Mouse (Mus musculus) heart, embryonic 11.5 days (tissue): ENCODE measurements around the gene Vwa5a. TPM values are rescaled to one million over a fixed set of nuclear protein-coding genes. Genes with fewer than 3 reads are reported as not detected.
A peak's percentile ranks its signal among the peaks of the same experiment; 100 is the strongest.

Experiments used
- ATAC-seq: fragments of 200-750 bp; cut with Nextera tagmentation; replicated peaks from 2 replicates; pipeline ENCODE4 v1.8.0; 2017; ENCODE audit warnings: moderate library complexity; ENCODE audit not compliant: insufficient number of reproducible peaks, low FRiP score, low TSS enrichment
- H3K27ac ChIP-seq: fragments of 300-500 bp; sonication (generic); 2 replicates; pipeline ENCODE4 v1.5.1; 2014; ENCODE audit warnings: mild to moderate bottlenecking, low read depth, low read length
- H3K27me3 ChIP-seq: fragments of 300-500 bp; sonication (generic); 2 replicates; pipeline ENCODE4 v1.6.1; 2014; ENCODE audit warnings: mild to moderate bottlenecking, low read length, mixed read lengths; ENCODE audit not compliant: control insufficient read depth, insufficient read depth
- H3K36me3 ChIP-seq: fragments of 300-500 bp; sonication (generic); 2 replicates; pipeline ENCODE4 v1.6.1; 2014; ENCODE audit warnings: mild to moderate bottlenecking, low read length, moderate library complexity, mixed read lengths; ENCODE audit not compliant: control insufficient read depth, insufficient read depth
- H3K4me1 ChIP-seq: fragments of 300-500 bp; sonication (generic); 2 replicates; pipeline ENCODE4 v1.6.1; 2014; ENCODE audit warnings: low read length; ENCODE audit not compliant: control insufficient read depth, insufficient read depth
- H3K4me2 ChIP-seq: fragments of 300-500 bp; sonication (generic); 2 replicates; pipeline ENCODE4 v1.6.1; 2014; ENCODE audit warnings: mild to moderate bottlenecking, moderate library complexity
- H3K4me3 ChIP-seq: fragments of 300-500 bp; sonication (generic); 2 replicates; pipeline ENCODE4 v1.5.1; 2014; ENCODE audit warnings: low read depth, low read length
- H3K9ac ChIP-seq: fragments of 300-500 bp; sonication (generic); 2 replicates; pipeline ENCODE4 v1.6.1; 2014; ENCODE audit warnings: mild to moderate bottlenecking, low read depth, low read length, moderate library complexity
- H3K9me3 ChIP-seq: fragments of 300-500 bp; sonication (generic); replicated peaks from 2 replicates; pipeline ENCODE4 v1.6.1; 2016; ENCODE audit warnings: low read length; ENCODE audit not compliant: control insufficient read depth
- WGBS: fragments of 180-500 bp; shearing (Covaris S2); extraction: QIAGEN DNeasy Blood & Tissue Kit; methylation state at CpG from one replicate; pipeline ENCODE4 v1.1.7; 2014; ENCODE audit not compliant: insufficient replicate concordance; 5-methylcytosine and 5-hydroxymethylcytosine counted together
- polyA plus RNA-seq: library from polyadenylated mRNA; unstranded; fragments of >200 nt; fragmentation: Nextera tagmentation; extraction: Ambion mirVana; gene quantifications from 2 replicates; pipeline ENCODE4 v1.2.1, GENCODE M21; 2014

The Vwa5a gene
- polyA plus RNA-seq, result 19.0 and 22.5 TPM in 2 replicates

GRCm38 (mm10) chr9:38718102-38718501 lies at the start of gene Vwa5a:
Gene Vwa5a (plus strand): TSS chr9:38718268.
- no peaks in the 10 kb centered on the region for H3K27me3 ChIP-seq
- no peaks in the 10 kb centered on the region for H3K9me3 ChIP-seq
- H3K4me3 ChIP-seq, result peak within 1 kb of the TSS; percentile 68
- H3K27ac ChIP-seq, result no peak within 1 kb of the TSS
- peak within 1 kb of the TSS; percentile 71 for H3K9ac ChIP-seq
- WGBS, result 10% methylated on average over 4 of the region's 4 CpGs
- ATAC-seq, result no peak
- H3K36me3 ChIP-seq, result no peaks in the 10 kb centered on the region
- 0 out of 2 replicates have a peak, but pooled peaks cover 2% of the 10 kb centered on the region for H3K4me1 ChIP-seq
- peak within 1 kb of the TSS; percentile 74 for H3K4me2 ChIP-seq

GRCm38 (mm10) chr9:38672887-38673286 lies 45.2 kb upstream of the Vwa5a start:
- no peak for ATAC-seq

GRCm38 (mm10) chr9:38674501-38674900 lies 43.6 kb upstream of the Vwa5a start, which contains the start of gene Olfr918:
Gene Olfr918 (minus strand): TSS chr9:38674601.
- ATAC-seq, result no peak
- Histone ChIP-seq H3K27ac (no peak within 1 kb of the TSS), H3K9me3 (no peaks in the 10 kb centered on the region), H3K27me3 (no peaks in the 10 kb centered on the region), H3K4me1 (no peaks in the 10 kb centered on the region), H3K9ac (no peak within 1 kb of the TSS), H3K36me3 (no peaks in the 10 kb centered on the region), H3K4me2 (no peak within 1 kb of the TSS), H3K4me3 (no peak within 1 kb of the TSS)
- 78% methylated on average over 2 of the region's 2 CpGs for WGBS

More at GRCm38 (mm10) chr9:38672887-38673286, 45.2 kb upstream of the Vwa5a start:
- Histone ChIP-seq H3K4me2 (no peak overlapping the region), H3K4me3 (no peak overlapping the region), H3K9ac (no peak overlapping the region), H3K27me3 (no peaks in the 10 kb centered on the region), H3K4me1 (no peaks in the 10 kb centered on the region), H3K9me3 (no peaks in the 10 kb centered on the region), H3K27ac (no peak overlapping the region), H3K36me3 (no peaks in the 10 kb centered on the region)
- 80% methylated on average over 2 of the region's 2 CpGs for WGBS

- Histone ChIP-seq H3K9me3 (no peaks in the 10 kb centered on the region), H3K36me3 (no peaks in the 10 kb centered on the region), H3K4me2 (peak overlapping the region; percentile 74), H3K9ac (peak overlapping the region; percentile 71), H3K27ac (no peak overlapping the region), H3K27me3 (no peaks in the 10 kb centered on the region), H3K4me1 (0 out of 2 replicates have a peak, but pooled peaks cover 2% of the 10 kb centered on the region), H3K4me3 (peak overlapping the region; percentile 68)
- WGBS, result 3% methylated on average over 3 of the region's 3 CpGs
- peak; percentile 57; the same call in 1 of the 2 replicates for ATAC-seq
Measured at GRCm38 (mm10) chr9:38718927-38719441, 916 bp downstream of the Vwa5a start.

- H3K9me3 ChIP-seq, result no peaks in the 10 kb centered on the region
- no peaks in the 10 kb centered on the region for H3K27me3 ChIP-seq
- H3K4me3 ChIP-seq, result no peak overlapping the region
- no peak overlapping the region for H3K9ac ChIP-seq
- 0 out of 2 replicates have a peak, but pooled peaks cover 2% of the 10 kb centered on the region for H3K4me1 ChIP-seq
- no peak overlapping the region for H3K27ac ChIP-seq
- WGBS, result 91% methylated on average over 1 of the region's 1 CpGs
- no peak for ATAC-seq
- H3K36me3 ChIP-seq, result peaks cover 5% of the 10 kb centered on the region; the same call in 1 of the 2 replicates
- no peak overlapping the region for H3K4me2 ChIP-seq
Measured at GRCm38 (mm10) chr9:38724044-38724443, 6.0 kb downstream of the Vwa5a start.

- Histone ChIP-seq H3K4me1 (no peaks in the 10 kb centered on the region), H3K4me3 (no peak overlapping the region), H3K27ac (no peak overlapping the region), H3K4me2 (no peak overlapping the region), H3K36me3 (peaks cover 5% of the 10 kb centered on the region; the same call in 1 of the 2 replicates), H3K9me3 (no peaks in the 10 kb centered on the region), H3K27me3 (no peaks in the 10 kb centered on the region), H3K9ac (no peak overlapping the region)
- 78% methylated on average over 3 of the region's 3 CpGs for WGBS
- ATAC-seq, result no peak
Measured at GRCm38 (mm10) chr9:38728218-38728617, 10.2 kb downstream of the Vwa5a start.

GRCm38 (mm10) chr9:38741408-38741807 lies 23.3 kb downstream of the Vwa5a start:
- Histone ChIP-seq H3K27ac (no peak overlapping the region), H3K4me3 (no peak overlapping the region), H3K9me3 (no peaks in the 10 kb centered on the region), H3K27me3 (no peaks in the 10 kb centered on the region), H3K36me3 (no peaks in the 10 kb centered on the region), H3K4me2 (no peak overlapping the region), H3K4me1 (no peaks in the 10 kb centered on the region), H3K9ac (no peak overlapping the region)
- 70% methylated on average over 1 of the region's 1 CpGs for WGBS
- no peak for ATAC-seq

GRCm38 (mm10) chr9:38744619-38745315 lies 26.7 kb downstream of the Vwa5a start:
- no peak overlapping the region for H3K9ac ChIP-seq
- H3K4me2 ChIP-seq, result no peak overlapping the region
- no peaks in the 10 kb centered on the region for H3K9me3 ChIP-seq
- H3K27ac ChIP-seq, result no peak overlapping the region
- H3K4me3 ChIP-seq, result no peak overlapping the region
- H3K4me1 ChIP-seq, result no peaks in the 10 kb centered on the region
- no peaks in the 10 kb centered on the region for H3K36me3 ChIP-seq
- no peak for ATAC-seq
- H3K27me3 ChIP-seq, result no peaks in the 10 kb centered on the region
- 69% methylated on average over 4 of the region's 4 CpGs for WGBS
